Mouse (Mus musculus): Measurements from ENCODE around the gene Synpo2. TPM values are rescaled to one million over a fixed set of nuclear protein-coding genes. Genes with fewer than 3 reads are reported as not detected.

The Synpo2 gene
- polyA plus RNA-seq, 1 experiment from 2014 or later, result 1.5 TPM

- 72% methylated on average over 4 of the region's 4 CpGs for WGBS
These were observed 42.2 kb downstream of the Synpo2 start for GRCm38 (mm10) chr3:123193740-123194139.

DNA sequence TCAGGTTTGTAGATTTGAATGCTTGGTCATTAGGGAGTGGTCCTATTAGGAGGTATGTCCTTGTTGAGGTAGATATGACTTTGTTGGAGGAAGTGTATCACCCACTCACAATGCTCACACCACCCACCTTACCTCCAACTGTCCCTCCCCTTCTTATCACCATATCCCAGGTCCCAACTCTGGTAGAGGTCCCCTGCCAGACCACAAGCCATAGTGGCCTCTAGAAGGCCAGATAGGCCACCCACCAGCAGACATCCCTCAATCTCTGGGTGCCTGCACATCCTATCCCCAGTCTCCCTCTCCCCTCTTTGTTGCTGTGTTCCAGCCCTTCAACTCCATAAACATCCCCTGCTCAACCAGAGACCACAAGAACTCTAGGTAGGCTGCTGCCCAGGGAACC lies 44.3 kb downstream of the Synpo2 start:
- no peaks in the 10 kb centered on the region for H3K9me3 ChIP-seq
- H3K27ac ChIP-seq, result no peak overlapping the region
- ATAC-seq, result no peak
- H3K36me3 ChIP-seq, result no peaks in the 10 kb centered on the region
- H3K4me3 ChIP-seq (replicated peaks), result no peak overlapping the region
- H3K9ac ChIP-seq (replicated peaks), result no peak overlapping the region
- no peak overlapping the region for H3K4me2 ChIP-seq (replicated peaks)
- no peaks in the 10 kb centered on the region for H3K27me3 ChIP-seq
- H3K4me1 ChIP-seq (replicated peaks), result no peaks in the 10 kb centered on the region

More at GRCm38 (mm10) chr3:123193740-123194139, 42.2 kb downstream of the Synpo2 start:
- no peaks in the 10 kb centered on the region for H3K27me3 ChIP-seq
- H3K4me1 ChIP-seq (replicated peaks), result no peaks in the 10 kb centered on the region
- H3K27ac ChIP-seq, result no peak overlapping the region
- H3K9ac ChIP-seq (replicated peaks), result no peak overlapping the region
- no peaks in the 10 kb centered on the region for H3K36me3 ChIP-seq
- ATAC-seq, result no peak
- no peak overlapping the region for H3K4me3 ChIP-seq (replicated peaks)
- H3K9me3 ChIP-seq, result no peaks in the 10 kb centered on the region
- no peak overlapping the region for H3K4me2 ChIP-seq (replicated peaks)

- H3K27me3 ChIP-seq, result no peaks in the 10 kb centered on the region
- no peak overlapping the region for H3K9ac ChIP-seq (replicated peaks)
- no peak overlapping the region for H3K4me3 ChIP-seq (replicated peaks)
- H3K27ac ChIP-seq, result no peak overlapping the region
- no peaks in the 10 kb centered on the region for H3K9me3 ChIP-seq
- H3K4me1 ChIP-seq (replicated peaks), result no peaks in the 10 kb centered on the region
- ATAC-seq, result no peak
- no peaks in the 10 kb centered on the region for H3K36me3 ChIP-seq
- WGBS, result 72% methylated on average over 6 of the region's 6 CpGs
- H3K4me2 ChIP-seq (replicated peaks), result no peak overlapping the region
These were observed 45.6 kb downstream of the Synpo2 start for GRCm38 (mm10) chr3:123190329-123190728.

- Histone ChIP-seq H3K4me3 (replicated peaks) (no peak overlapping the region), H3K9ac (replicated peaks) (no peak overlapping the region), H3K27ac (no peak overlapping the region), H3K4me2 (replicated peaks) (no peak overlapping the region), H3K36me3 (no peaks in the 10 kb centered on the region), H3K27me3 (no peaks in the 10 kb centered on the region), H3K4me1 (replicated peaks) (no peaks in the 10 kb centered on the region), H3K9me3 (no peaks in the 10 kb centered on the region)
- ATAC-seq, result no peak
- WGBS, result 42% methylated on average over 1 of the region's 1 CpGs
These were observed 46.1 kb downstream of the Synpo2 start for GRCm38 (mm10) chr3:123189826-123190225.

DNA sequence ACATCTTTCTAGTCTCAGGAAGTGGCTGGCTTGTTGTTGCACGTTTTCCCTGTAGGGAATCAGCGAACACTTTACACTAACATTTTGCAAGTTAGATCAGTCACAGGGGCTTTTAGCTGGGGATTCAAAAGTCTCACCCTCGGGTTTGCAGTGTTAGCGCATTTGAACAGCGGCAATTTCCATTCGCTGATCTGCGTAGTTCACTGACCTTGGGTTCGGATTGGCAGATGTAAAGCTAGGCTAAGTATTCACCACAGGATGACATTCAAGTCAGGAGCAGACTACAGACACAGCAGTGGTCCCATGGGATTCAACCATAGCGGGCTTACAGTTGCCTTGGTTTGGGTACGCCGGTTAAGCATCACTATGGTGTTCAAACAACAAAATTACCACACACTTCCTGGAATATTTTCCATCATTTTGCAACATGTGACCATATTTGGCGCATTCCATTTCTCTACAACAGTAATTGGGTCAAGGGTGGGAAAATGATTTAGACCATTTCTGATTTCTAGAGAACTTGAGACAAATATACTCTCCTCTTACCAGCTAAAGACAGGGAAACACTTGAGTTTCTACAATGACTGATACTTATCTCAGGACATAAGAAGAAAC lies 47.2 kb downstream of the Synpo2 start:
- Histone ChIP-seq H3K36me3 (no peaks in the 10 kb centered on the region), H3K4me2 (replicated peaks) (no peak overlapping the region), H3K4me1 (replicated peaks) (no peaks in the 10 kb centered on the region), H3K9me3 (no peaks in the 10 kb centered on the region), H3K27me3 (no peaks in the 10 kb centered on the region), H3K9ac (replicated peaks) (no peak overlapping the region), H3K27ac (no peak overlapping the region), H3K4me3 (replicated peaks) (no peak overlapping the region)
- WGBS, result 78% methylated on average over 12 of the region's 12 CpGs
- no peak for ATAC-seq

GRCm38 (mm10) chr3:123187370-123188124 lies 48.4 kb downstream of the Synpo2 start:
- Histone ChIP-seq H3K4me1 (replicated peaks) (no peaks in the 10 kb centered on the region), H3K36me3 (no peaks in the 10 kb centered on the region), H3K9ac (replicated peaks) (no peak overlapping the region), H3K27me3 (no peaks in the 10 kb centered on the region), H3K4me3 (replicated peaks) (no peak overlapping the region), H3K4me2 (replicated peaks) (no peak overlapping the region), H3K9me3 (no peaks in the 10 kb centered on the region), H3K27ac (no peak overlapping the region)
- 79% methylated on average over 15 of the region's 15 CpGs for WGBS
- ATAC-seq, result no peak

- no peak for ATAC-seq
- WGBS, result 92% methylated on average over 10 of the region's 10 CpGs
- Histone ChIP-seq H3K9me3 (no peaks in the 10 kb centered on the region), H3K4me3 (replicated peaks) (no peak overlapping the region), H3K36me3 (no peaks in the 10 kb centered on the region), H3K27ac (no peak overlapping the region), H3K9ac (replicated peaks) (no peak overlapping the region), H3K4me2 (replicated peaks) (no peak overlapping the region), H3K27me3 (no peaks in the 10 kb centered on the region), H3K4me1 (replicated peaks) (no peaks in the 10 kb centered on the region)
These were observed 50.6 kb downstream of the Synpo2 start for GRCm38 (mm10) chr3:123185238-123185925.

- no peak for ATAC-seq
These were observed 51.7 kb downstream of the Synpo2 start for GRCm38 (mm10) chr3:123184281-123184680.

DNA sequence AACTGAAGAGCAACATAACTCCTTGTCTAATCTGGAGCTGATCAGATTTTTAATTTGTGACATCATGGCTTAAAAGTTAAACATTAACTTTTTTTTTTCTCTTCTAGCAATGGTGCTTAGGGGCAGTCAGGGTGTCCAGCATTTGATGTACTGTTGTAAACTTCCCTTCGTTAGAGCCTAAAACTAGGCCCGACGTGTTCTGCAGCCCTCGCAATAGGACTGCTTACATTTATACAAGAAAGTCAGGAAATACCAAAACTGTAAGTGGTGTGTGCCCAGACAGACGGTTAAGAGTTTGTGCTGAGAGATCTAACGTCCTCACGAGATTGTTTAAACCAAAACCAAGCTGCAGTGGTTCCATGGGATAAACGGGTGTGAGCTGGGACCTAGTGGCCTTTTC lies 56.4 kb downstream of the Synpo2 start:
- 87% methylated on average over 8 of the region's 8 CpGs for WGBS
- H3K9me3 ChIP-seq, result no peaks in the 10 kb centered on the region
- H3K4me3 ChIP-seq (replicated peaks), result no peak overlapping the region
- no peak for ATAC-seq
- no peaks in the 10 kb centered on the region for H3K27me3 ChIP-seq
- no peak overlapping the region for H3K9ac ChIP-seq (replicated peaks)
- H3K27ac ChIP-seq, result no peak overlapping the region
- no peak overlapping the region for H3K4me2 ChIP-seq (replicated peaks)
- no peaks in the 10 kb centered on the region for H3K4me1 ChIP-seq (replicated peaks)
- no peaks in the 10 kb centered on the region for H3K36me3 ChIP-seq

More at GRCm38 (mm10) chr3:123184281-123184680, 51.7 kb downstream of the Synpo2 start:
- Histone ChIP-seq H3K27me3 (no peaks in the 10 kb centered on the region), H3K9me3 (no peaks in the 10 kb centered on the region), H3K36me3 (no peaks in the 10 kb centered on the region), H3K9ac (replicated peaks) (no peak overlapping the region), H3K4me2 (replicated peaks) (no peak overlapping the region), H3K4me3 (replicated peaks) (no peak overlapping the region), H3K4me1 (replicated peaks) (no peaks in the 10 kb centered on the region), H3K27ac (no peak overlapping the region)
- 93% methylated on average over 10 of the region's 10 CpGs for WGBS

GRCm38 (mm10) chr3:123179041-123179440 lies 56.9 kb downstream of the Synpo2 start:
- 89% methylated on average over 5 of the region's 5 CpGs for WGBS
- no peak overlapping the region for H3K9ac ChIP-seq (replicated peaks)
- H3K27me3 ChIP-seq, result no peaks in the 10 kb centered on the region
- no peak overlapping the region for H3K27ac ChIP-seq
- H3K36me3 ChIP-seq, result no peaks in the 10 kb centered on the region
- H3K4me1 ChIP-seq (replicated peaks), result no peaks in the 10 kb centered on the region
- H3K4me3 ChIP-seq (replicated peaks), result no peak overlapping the region
- no peak overlapping the region for H3K4me2 ChIP-seq (replicated peaks)
- no peak for ATAC-seq
- H3K9me3 ChIP-seq, result no peaks in the 10 kb centered on the region

DNA sequence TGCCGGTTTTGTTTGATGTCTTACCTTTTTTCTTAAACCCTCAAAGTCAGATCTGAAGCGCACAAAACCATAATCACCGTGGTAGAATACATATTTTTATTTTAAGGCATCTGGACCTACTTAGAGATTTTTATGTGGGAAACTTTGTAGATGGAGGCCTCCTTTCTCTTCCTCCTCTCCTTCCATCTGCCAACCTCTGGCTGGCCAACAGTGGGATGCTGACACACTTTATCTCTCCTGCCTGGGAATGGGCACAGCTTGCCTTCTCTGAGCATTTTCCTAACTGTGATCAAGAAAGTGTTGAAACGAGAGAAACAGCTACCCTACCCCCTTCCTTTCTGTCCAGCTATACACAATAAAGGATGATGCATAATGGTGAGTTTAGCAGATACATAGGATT lies 57.5 kb downstream of the Synpo2 start:
- Histone ChIP-seq H3K36me3 (no peaks in the 10 kb centered on the region), H3K9me3 (no peaks in the 10 kb centered on the region), H3K4me1 (replicated peaks) (no peaks in the 10 kb centered on the region), H3K4me3 (replicated peaks) (no peak overlapping the region), H3K27ac (no peak overlapping the region), H3K27me3 (no peaks in the 10 kb centered on the region), H3K9ac (replicated peaks) (no peak overlapping the region), H3K4me2 (replicated peaks) (no peak overlapping the region)
- no peak for ATAC-seq
- WGBS, result 83% methylated on average over 4 of the region's 4 CpGs

Data from midbrain, embryonic 13.5 days (tissue).